Mouse (Mus musculus) MEL (cell line): ENCODE results near the gene Dag1.

ENCODE experiments used
- CHD2 ChIP-seq: IDR thresholded peaks from 2 replicates; pipeline ENCODE4 v1.6.1; 2011; ENCODE audit warnings: low read length, improper control_type of control experiment
- CTCF ChIP-seq, 3 experiments: IDR thresholded peaks in 2 of 3; conservative IDR thresholded peaks in 1 of 3; 2 replicates each; pipeline ENCODE4 v1.5.1; 2011 to 2012; ENCODE audit warnings: low read length in 3 of 3, low read depth in 2 of 3, mild to moderate bottlenecking in 2 of 3, improper control_type of control experiment in 1 of 3, inconsistent platforms in 1 of 3, mixed read lengths in 1 of 3, moderate library complexity in 1 of 3; ENCODE audit not compliant: control insufficient read depth in 1 of 3, insufficient read depth in 1 of 3, poor library complexity in 1 of 3, severe bottlenecking in 1 of 3
- E2F4 ChIP-seq: IDR thresholded peaks from 2 replicates; pipeline ENCODE4 v1.6.1; 2011; ENCODE audit warnings: low read depth, low read length, improper control_type of control experiment, borderline replicate concordance
- ELF1 ChIP-seq: IDR thresholded peaks from 2 replicates; pipeline ENCODE4 v1.6.1; 2014; ENCODE audit warnings: low read depth, mild to moderate bottlenecking, inconsistent platforms, low read length, improper control_type of control experiment, moderate library complexity
- KAT2A ChIP-seq: conservative IDR thresholded peaks from 2 replicates; pipeline ENCODE4 v1.6.1; 2012; ENCODE audit warnings: low read depth, low read length, improper control_type of control experiment, inconsistent platforms
- MAFK ChIP-seq: IDR thresholded peaks from 2 replicates; pipeline ENCODE4 v1.6.1; 2011; ENCODE audit warnings: low read depth, mild to moderate bottlenecking, low read length, improper control_type of control experiment, borderline replicate concordance
- MAZ ChIP-seq: IDR thresholded peaks from 2 replicates; pipeline ENCODE4 v1.6.1; 2012; ENCODE audit warnings: low read depth, mild to moderate bottlenecking, inconsistent platforms, low read length, improper control_type of control experiment
- RAD21 ChIP-seq: IDR thresholded peaks from 2 replicates; pipeline ENCODE4 v1.6.1; 2011; ENCODE audit warnings: mild to moderate bottlenecking, low read depth, low read length, improper control_type of control experiment
- SIN3A ChIP-seq: IDR thresholded peaks from 2 replicates; pipeline ENCODE4 v1.6.1; 2012; ENCODE audit warnings: low read length, improper control_type of control experiment, inconsistent platforms
- TCF12 ChIP-seq: IDR thresholded peaks from 2 replicates; pipeline ENCODE4 v1.6.1; 2014; ENCODE audit warnings: low read depth, mild to moderate bottlenecking, inconsistent platforms, low read length, improper control_type of control experiment, moderate library complexity
- USF2 ChIP-seq, 2 experiments: IDR thresholded peaks; 2 replicates each; pipeline ENCODE4 v1.6.1; 2011 to 2012; ENCODE audit warnings: improper control_type of control experiment in 2 of 2, low read length in 2 of 2, borderline replicate concordance in 1 of 2, inconsistent platforms in 1 of 2, low read depth in 1 of 2, mild to moderate bottlenecking in 1 of 2; ENCODE audit not compliant: insufficient read depth in 1 of 2
- ZKSCAN1 ChIP-seq: IDR thresholded peaks from 2 replicates; pipeline ENCODE4 v1.6.1; 2012; ENCODE audit warnings: low read depth, mild to moderate bottlenecking, inconsistent platforms, low read length, improper control_type of control experiment, moderate library complexity

- TF ChIP-seq KAT2A (no peak), E2F4 (no peak), CTCF (IDR thresholded peaks at IDR 0.05 in 2 of 3, conservative IDR thresholded peaks at IDR 0.05 in 1 of 3; ENCODE audit: control insufficient read depth in 1 of 3, insufficient read depth in 1 of 3, low read depth in 2 of 3, low read length in 3 of 3, poor library complexity in 1 of 3, severe bottlenecking in 1 of 3) (no peak), SIN3A (no peak), ZKSCAN1 (no peak), TCF12 (no peak), MAFK (no peak), MAZ (no peak), CHD2 (no peak), USF2 (IDR thresholded peaks at IDR 0.05; ENCODE audit: borderline replicate concordance in 1 of 2, insufficient read depth in 1 of 2, low read depth in 1 of 2, low read length in 2 of 2) (no peak), ELF1 (no peak), RAD21 (no peak)
These were observed 552 bp downstream of the Dag1 start for GRCm38 (mm10) chr9:108263131-108263681.
